Mouse (Mus musculus): Measurements from ENCODE around the gene Fam214b. TPM values are rescaled to one million over a fixed set of nuclear protein-coding genes. Genes with fewer than 3 reads are reported as not detected.

The Fam214b gene
- total RNA-seq, 1 experiment: 11.9 TPM

DNA sequence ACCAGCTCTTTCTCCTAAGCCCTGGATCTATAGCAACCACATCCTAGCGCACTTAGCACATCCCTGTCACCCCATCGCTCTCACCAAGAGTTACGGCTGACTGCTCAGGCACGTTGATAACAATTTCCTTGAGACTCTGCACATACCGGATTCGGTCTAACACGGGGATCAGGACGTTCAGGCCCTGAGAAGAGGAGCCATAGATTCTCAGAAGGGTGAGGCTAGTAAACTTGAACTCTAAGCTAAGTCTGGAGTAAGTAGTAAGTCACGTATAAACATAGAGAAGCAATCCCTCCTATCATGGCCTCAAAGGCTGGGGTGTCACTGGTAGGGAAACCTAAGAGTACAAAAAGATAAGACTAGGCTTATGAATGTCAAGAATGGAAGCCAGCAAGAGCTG, 15.7 kb downstream of the Fam214b start:
- Histone ChIP-seq H3K9me3 (ENCODE audit: control insufficient read depth, insufficient read depth, low read depth, low read length) (no peaks in the 10 kb centered on the region), H3K4me3 (ENCODE audit: insufficient read depth in 1 of 2, low read depth in 1 of 2, low read length in 2 of 2, poor library complexity in 1 of 2, severe bottlenecking in 1 of 2) (peak overlapping the region; percentile 85), H3K36me3 (ENCODE audit: control insufficient read depth, insufficient read depth, low read length, poor library complexity, severe bottlenecking) (peaks cover 14% of the 10 kb centered on the region), H3K9ac (ENCODE audit: insufficient read depth, low read depth, low read length, poor library complexity, severe bottlenecking) (peak overlapping the region; percentile 94), H3K27ac (ENCODE audit: insufficient read depth, low read depth, low read length, poor library complexity, severe bottlenecking) (no peak overlapping the region), H3K4me1 (ENCODE audit: control insufficient read depth in 2 of 2, insufficient read depth in 2 of 2, low read length in 2 of 2, poor library complexity in 1 of 2) (peaks cover 0 to 3% of the 10 kb centered on the region in 2 experiments; a peak in 1 of 4 replicates)
- in situ Hi-C loops (cut with MboI; ENCODE audit: low sequenced_read_pairs in 2 of 2, unreplicated experiment in 2 of 2): no loop called here
- no peak for TF ChIP-seq CHD2 (IDR thresholded peaks at IDR 0.05; ENCODE audit: low read depth, low read length)
- TF ChIP-seq MAFK (IDR thresholded peaks at IDR 0.05; ENCODE audit: insufficient read depth, low read depth, low read length): no peak
- no peak for TF ChIP-seq HCFC1 (IDR thresholded peaks at IDR 0.05; ENCODE audit: borderline replicate concordance, insufficient read depth, low read length)
- no peak for TF ChIP-seq ZNF384 (IDR thresholded peaks at IDR 0.05; ENCODE audit: low read depth, low read length)
- DNase-seq (ENCODE audit: low read depth, low spot score): no peak

DNA sequence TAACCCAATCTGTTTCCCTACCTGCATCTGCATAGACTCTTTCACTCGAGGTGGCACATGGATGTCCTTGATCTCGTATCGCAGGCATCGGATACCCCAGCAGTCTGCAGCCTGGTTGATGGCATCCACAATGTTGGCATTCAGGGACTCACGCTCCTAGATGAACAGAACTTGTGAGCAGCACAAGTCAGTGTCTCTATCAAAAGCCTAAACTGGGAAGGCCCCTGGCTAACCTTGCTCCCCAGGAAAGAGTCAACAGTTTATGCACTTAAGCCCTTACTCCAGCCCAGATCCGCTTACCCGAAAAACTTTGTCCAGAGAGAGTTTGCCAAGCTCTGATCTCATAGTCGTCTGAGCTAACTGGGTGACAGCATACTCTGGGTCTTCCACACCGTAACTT, 16.3 kb downstream of the Fam214b start:
- TF ChIP-seq MAFK (IDR thresholded peaks at IDR 0.05; ENCODE audit: insufficient read depth, low read depth, low read length) (no peak), ZNF384 (IDR thresholded peaks at IDR 0.05; ENCODE audit: low read depth, low read length) (no peak), ZC3H11A (IDR thresholded peaks at IDR 0.05; ENCODE audit: borderline replicate concordance, low read depth, low read length) (no peak), HCFC1 (IDR thresholded peaks at IDR 0.05; ENCODE audit: borderline replicate concordance, insufficient read depth, low read length) (no peak), CHD2 (IDR thresholded peaks at IDR 0.05; ENCODE audit: low read depth, low read length) (no peak)
- no peak overlapping the region for H3K9ac ChIP-seq (ENCODE audit: insufficient read depth, low read depth, low read length, poor library complexity, severe bottlenecking)
- in situ Hi-C loops (cut with MboI; ENCODE audit: low sequenced_read_pairs in 2 of 2, unreplicated experiment in 2 of 2): no loop called here
- H3K27ac ChIP-seq (ENCODE audit: insufficient read depth, low read depth, low read length, poor library complexity, severe bottlenecking): no peak overlapping the region
- H3K36me3 ChIP-seq (ENCODE audit: control insufficient read depth, insufficient read depth, low read length, poor library complexity, severe bottlenecking): peaks cover 14% of the 10 kb centered on the region
- no peak overlapping the region for H3K4me3 ChIP-seq (ENCODE audit: insufficient read depth in 1 of 2, low read depth in 1 of 2, low read length in 2 of 2, poor library complexity in 1 of 2, severe bottlenecking in 1 of 2)
- H3K9me3 ChIP-seq (ENCODE audit: control insufficient read depth, insufficient read depth, low read depth, low read length): no peaks in the 10 kb centered on the region
- H3K4me1 ChIP-seq (ENCODE audit: control insufficient read depth in 2 of 2, insufficient read depth in 2 of 2, low read length in 2 of 2, poor library complexity in 1 of 2): peaks cover 0 to 6% of the 10 kb centered on the region in 2 experiments; a peak in 1 of 4 replicates
- DNase-seq (ENCODE audit: low read depth, low spot score): no peak

GRCm38 (mm10) chr4:43029121-43029520, 16.9 kb downstream of the Fam214b start:
- Histone ChIP-seq H3K4me3 (ENCODE audit: insufficient read depth in 1 of 2, low read depth in 1 of 2, low read length in 2 of 2, poor library complexity in 1 of 2, severe bottlenecking in 1 of 2) (no peak overlapping the region), H3K9ac (ENCODE audit: insufficient read depth, low read depth, low read length, poor library complexity, severe bottlenecking) (no peak overlapping the region), H3K36me3 (ENCODE audit: control insufficient read depth, insufficient read depth, low read length, poor library complexity, severe bottlenecking) (peaks cover 16% of the 10 kb centered on the region), H3K9me3 (ENCODE audit: control insufficient read depth, insufficient read depth, low read depth, low read length) (no peaks in the 10 kb centered on the region), H3K4me1 (ENCODE audit: control insufficient read depth in 2 of 2, insufficient read depth in 2 of 2, low read length in 2 of 2, poor library complexity in 1 of 2) (peaks cover 2 to 10% of the 10 kb centered on the region in 2 experiments; a peak in 1 of 4 replicates), H3K27ac (ENCODE audit: insufficient read depth, low read depth, low read length, poor library complexity, severe bottlenecking) (no peak overlapping the region)
- no peak for DNase-seq (ENCODE audit: low read depth, low spot score)
- TF ChIP-seq MAFK (IDR thresholded peaks at IDR 0.05; ENCODE audit: insufficient read depth, low read depth, low read length): no peak
- no peak for TF ChIP-seq HCFC1 (IDR thresholded peaks at IDR 0.05; ENCODE audit: borderline replicate concordance, insufficient read depth, low read length)
- no peak for TF ChIP-seq CHD2 (IDR thresholded peaks at IDR 0.05; ENCODE audit: low read depth, low read length)
- no peak for TF ChIP-seq ZC3H11A (IDR thresholded peaks at IDR 0.05; ENCODE audit: borderline replicate concordance, low read depth, low read length)
- no peak for TF ChIP-seq ZNF384 (IDR thresholded peaks at IDR 0.05; ENCODE audit: low read depth, low read length)
- in situ Hi-C loops (cut with MboI; ENCODE audit: low sequenced_read_pairs in 2 of 2, unreplicated experiment in 2 of 2): no loop called here

DNA sequence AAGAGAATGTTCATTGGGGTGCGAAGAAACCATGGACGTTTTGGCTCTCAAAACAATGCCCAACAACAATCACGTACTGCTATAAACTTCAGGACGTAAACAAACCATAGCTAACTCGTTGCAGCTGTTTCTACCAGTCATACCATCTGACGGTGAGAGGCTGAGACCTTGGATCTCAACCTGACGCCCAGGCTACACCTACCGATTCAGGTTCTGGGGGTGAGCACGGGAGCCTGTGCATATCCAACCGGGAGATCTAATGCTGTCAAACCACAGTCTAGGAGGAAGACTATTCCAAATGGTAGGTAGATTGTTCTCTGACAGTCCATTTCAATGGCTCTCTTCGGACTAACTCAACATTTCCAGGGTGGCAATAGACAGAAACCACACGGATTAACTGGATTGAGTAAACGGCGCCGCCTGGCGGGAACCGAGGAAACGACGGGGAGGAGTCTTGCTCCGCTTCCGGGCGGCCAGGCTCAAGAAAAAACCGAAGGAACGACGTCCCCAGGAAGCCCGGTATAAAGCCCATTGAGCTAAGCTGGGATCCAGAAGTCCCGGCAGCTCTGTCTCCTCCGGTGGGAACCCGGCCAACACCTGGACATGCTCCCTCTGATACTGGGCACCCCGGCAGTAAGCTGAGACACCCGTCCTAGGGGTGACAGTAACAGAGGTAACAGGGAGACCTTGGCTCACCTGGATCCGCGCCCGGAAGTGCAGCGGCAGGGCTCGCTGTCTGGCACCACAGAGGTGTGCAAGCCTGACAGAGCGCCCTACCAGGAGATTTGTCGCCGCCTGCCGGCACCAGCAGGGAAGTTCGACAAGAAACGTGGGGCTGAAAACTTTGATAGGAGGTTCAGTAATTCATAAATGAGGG, 20.7 kb downstream of the Fam214b start, which contains the start of gene Pigo:
Gene Pigo, minus strand, starts transcription at position 736 of the 877 bp plus-strand sequence.
- peak; percentile 93 for DNase-seq (ENCODE audit: low read depth, low spot score)
- no peaks in the 10 kb centered on the region for H3K9me3 ChIP-seq (ENCODE audit: control insufficient read depth, insufficient read depth, low read depth, low read length)
- peak within 1 kb of the TSS; percentile 93 to 98 for H3K4me3 ChIP-seq (ENCODE audit: insufficient read depth in 1 of 2, low read depth in 1 of 2, low read length in 2 of 2, poor library complexity in 1 of 2, severe bottlenecking in 1 of 2)
- H3K36me3 ChIP-seq (ENCODE audit: control insufficient read depth, insufficient read depth, low read length, poor library complexity, severe bottlenecking): peaks cover 33% of the 10 kb centered on the region
- in situ Hi-C loops (cut with MboI; ENCODE audit: low sequenced_read_pairs in 2 of 2, unreplicated experiment in 2 of 2): no loop called here
- H3K9ac ChIP-seq (ENCODE audit: insufficient read depth, low read depth, low read length, poor library complexity, severe bottlenecking): peak within 1 kb of the TSS; percentile 93
- peaks cover 2 to 18% of the 10 kb centered on the region in 2 experiments; a peak in 3 of 4 replicates for H3K4me1 ChIP-seq (ENCODE audit: control insufficient read depth in 2 of 2, insufficient read depth in 2 of 2, low read length in 2 of 2, poor library complexity in 1 of 2)
- H3K27ac ChIP-seq (ENCODE audit: insufficient read depth, low read depth, low read length, poor library complexity, severe bottlenecking): peak within 1 kb of the TSS; percentile 88
- TF ChIP-seq HCFC1 (IDR thresholded peaks at IDR 0.05; ENCODE audit: borderline replicate concordance, insufficient read depth, low read length) (peak; percentile 78), MAFK (IDR thresholded peaks at IDR 0.05; ENCODE audit: insufficient read depth, low read depth, low read length) (no peak), ZNF384 (IDR thresholded peaks at IDR 0.05; ENCODE audit: low read depth, low read length) (peak; percentile 78)
